Mouse (Mus musculus): ENCODE results near the gene Trip11. TPM values are rescaled to one million over a fixed set of nuclear protein-coding genes. Genes with fewer than 3 reads are reported as not detected.

Trip11 gene
- total RNA-seq, 1 experiment from 2014 or later = 99.6 TPM

DNA sequence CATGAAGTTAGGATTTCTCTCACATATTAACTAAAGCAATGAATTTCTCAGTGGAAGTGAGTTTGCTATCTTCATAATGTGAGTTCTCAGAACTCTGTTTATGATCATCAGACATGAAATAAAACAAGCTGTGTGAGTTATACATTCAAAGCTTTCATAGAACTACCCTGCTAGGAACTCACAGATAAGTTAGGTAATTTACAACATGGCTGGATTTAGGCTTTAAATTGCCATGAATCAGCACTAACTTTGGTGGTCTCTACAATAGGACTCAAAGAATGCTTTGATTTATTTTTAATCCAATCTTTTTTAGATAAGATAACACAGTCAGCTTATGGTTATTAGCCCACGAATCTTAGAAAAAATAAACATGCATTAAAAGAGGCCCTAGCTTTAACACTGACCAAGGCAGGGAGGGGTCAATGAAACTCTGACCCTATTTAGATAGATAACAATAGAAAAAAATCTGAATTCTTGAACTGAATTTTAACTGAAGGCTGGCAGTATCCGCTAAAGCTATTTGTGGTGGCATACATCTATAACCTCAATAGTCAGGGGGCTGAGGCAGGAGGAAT is 13.3 kb downstream of the Trip11 start:
- ATAC-seq (replicated peaks; ENCODE audit: low read depth, poor library complexity, severe bottlenecking) = no peak

- no peak for ATAC-seq (replicated peaks; ENCODE audit: low read depth, poor library complexity, severe bottlenecking)
These were observed 14.1 kb downstream of the Trip11 start for GRCm38 (mm10) chr12:101898966-101899365.

GRCm38 (mm10) chr12:101897113-101897512 is 16.0 kb downstream of the Trip11 start:
- no peak for ATAC-seq (replicated peaks; ENCODE audit: low read depth, poor library complexity, severe bottlenecking)

DNA sequence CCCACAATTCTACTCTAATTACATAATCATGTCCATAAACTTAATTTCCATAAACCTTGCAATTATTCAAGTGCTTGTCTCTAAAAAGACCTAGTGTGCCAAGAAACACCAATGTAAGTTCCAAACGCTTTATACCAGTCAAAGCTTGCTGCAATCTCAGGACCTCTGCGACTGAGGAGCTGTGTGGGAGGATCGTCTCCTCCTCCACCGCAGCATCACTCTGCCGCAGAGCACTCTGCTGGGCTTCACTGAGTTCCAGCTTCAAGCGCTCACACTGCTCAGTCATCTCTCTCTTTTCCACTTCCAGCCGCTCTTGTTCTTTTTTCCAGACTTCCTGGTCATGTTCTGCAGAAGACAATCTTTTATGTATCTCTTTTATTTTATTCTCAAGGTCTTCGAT is 19.8 kb downstream of the Trip11 start:
- no peak for ATAC-seq (replicated peaks; ENCODE audit: low read depth, poor library complexity, severe bottlenecking)

GRCm38 (mm10) chr12:101892832-101893231 is 20.2 kb downstream of the Trip11 start:
- ATAC-seq (replicated peaks; ENCODE audit: low read depth, poor library complexity, severe bottlenecking) = no peak

DNA sequence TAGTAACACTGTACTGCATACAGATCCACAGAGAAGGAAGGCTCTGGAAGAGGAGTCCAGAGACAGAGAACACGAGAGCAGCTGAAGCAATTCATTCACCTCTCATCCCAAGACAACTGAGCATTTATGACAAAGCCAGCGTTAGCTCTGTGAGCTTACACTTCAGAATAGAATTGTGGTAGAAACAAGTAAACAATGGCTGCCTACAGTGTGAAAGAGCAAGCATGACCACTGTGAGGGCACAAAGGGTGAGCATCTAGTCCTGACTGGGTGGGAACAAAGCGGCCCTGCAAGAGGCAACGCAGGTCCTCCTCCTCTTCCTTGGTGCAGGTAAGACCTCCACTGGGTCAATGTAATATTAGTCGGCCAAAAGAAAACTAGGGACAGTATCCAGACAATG is 22.0 kb downstream of the Trip11 start:
- no peak for ATAC-seq (replicated peaks; ENCODE audit: low read depth, poor library complexity, severe bottlenecking)

DNA sequence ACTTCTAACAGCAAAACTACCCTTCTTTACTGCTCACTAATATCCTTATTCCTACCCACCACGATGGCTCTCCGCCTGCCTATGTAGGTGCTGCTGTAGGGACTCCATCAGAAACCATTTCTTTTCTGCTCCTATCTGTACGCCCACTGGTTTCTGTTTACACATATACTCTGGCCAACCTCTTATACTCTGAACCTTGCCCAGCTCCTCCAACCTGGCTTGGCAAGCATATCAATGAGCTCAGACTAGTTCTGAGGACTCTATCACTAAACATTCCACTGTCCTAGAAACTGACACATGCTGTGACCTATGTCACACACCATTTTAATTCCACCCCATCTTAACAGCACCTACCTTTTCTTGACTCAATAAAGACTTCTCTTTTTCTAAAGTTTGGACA is 23.7 kb downstream of the Trip11 start:
- no peak for ATAC-seq (replicated peaks; ENCODE audit: low read depth, poor library complexity, severe bottlenecking)

- ATAC-seq (replicated peaks; ENCODE audit: low read depth, poor library complexity, severe bottlenecking) = no peak
These were observed 24.8 kb downstream of the Trip11 start for GRCm38 (mm10) chr12:101888312-101888711.

GRCm38 (mm10) chr12:101884926-101885325 is 28.1 kb downstream of the Trip11 start:
- ATAC-seq (replicated peaks; ENCODE audit: low read depth, poor library complexity, severe bottlenecking) = no peak

DNA sequence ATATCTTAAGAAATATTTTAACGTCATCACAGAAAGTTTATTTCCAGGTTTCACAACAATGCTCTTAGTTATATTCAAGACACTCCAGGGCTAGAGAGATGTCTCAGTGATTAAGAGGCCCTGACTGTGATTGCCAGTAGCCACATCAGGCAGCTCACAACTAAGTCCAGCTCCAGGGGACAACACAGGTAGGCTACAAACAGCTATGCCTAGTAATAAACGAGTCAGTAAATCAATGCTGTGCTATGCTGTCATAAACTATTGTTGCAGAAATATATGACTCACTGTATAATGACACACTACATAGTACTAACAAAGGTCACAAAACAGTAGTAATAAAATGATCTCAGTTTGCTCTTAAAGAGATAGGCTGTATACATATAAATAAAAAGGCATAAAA is 36.7 kb downstream of the Trip11 start:
- ATAC-seq (replicated peaks; ENCODE audit: low read depth, poor library complexity, severe bottlenecking) = no peak

GRCm38 (mm10) chr12:101875107-101875506 is 38.0 kb downstream of the Trip11 start:
- 0 out of 2 replicates have a peak, but pooled peaks have one; percentile 36 for ATAC-seq (replicated peaks; ENCODE audit: low read depth, poor library complexity, severe bottlenecking)

DNA sequence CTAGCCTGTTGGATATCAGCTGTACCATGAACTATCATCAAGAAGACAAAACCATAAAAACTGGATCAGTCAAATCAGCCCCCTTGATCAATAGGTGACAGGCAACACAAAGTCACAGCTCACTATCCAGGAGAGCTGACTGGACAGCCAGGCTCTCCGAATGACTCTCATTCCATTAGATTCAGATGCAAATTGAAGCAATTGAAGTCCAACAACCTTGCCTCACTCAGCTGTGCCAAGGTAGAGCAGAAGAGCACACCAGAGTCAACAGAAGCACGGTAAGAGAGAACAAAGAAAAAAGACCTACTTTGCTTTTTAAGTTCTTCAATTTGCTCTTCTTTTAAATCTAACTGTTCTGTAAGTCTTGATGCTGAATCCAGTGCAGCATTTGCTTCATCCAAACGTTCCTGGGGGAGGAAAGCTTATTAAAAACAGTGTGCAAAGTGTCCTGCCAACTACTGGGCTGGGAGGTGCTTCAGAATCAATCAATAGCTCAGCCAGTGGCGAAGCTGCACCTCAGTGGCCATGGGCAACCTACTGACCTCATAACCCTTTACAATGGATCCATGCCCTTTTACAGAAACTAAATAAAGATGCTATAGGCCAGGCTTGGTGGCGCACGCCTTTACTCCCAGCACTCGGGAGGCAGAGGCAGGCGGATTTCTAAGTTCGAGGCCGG is 50.6 kb downstream of the Trip11 start:
- no peak for ATAC-seq (replicated peaks; ENCODE audit: low read depth, poor library complexity, severe bottlenecking)

- ATAC-seq (replicated peaks; ENCODE audit: low read depth, poor library complexity, severe bottlenecking) = no peak
These were observed 52.8 kb downstream of the Trip11 start for GRCm38 (mm10) chr12:101860256-101860655.

DNA sequence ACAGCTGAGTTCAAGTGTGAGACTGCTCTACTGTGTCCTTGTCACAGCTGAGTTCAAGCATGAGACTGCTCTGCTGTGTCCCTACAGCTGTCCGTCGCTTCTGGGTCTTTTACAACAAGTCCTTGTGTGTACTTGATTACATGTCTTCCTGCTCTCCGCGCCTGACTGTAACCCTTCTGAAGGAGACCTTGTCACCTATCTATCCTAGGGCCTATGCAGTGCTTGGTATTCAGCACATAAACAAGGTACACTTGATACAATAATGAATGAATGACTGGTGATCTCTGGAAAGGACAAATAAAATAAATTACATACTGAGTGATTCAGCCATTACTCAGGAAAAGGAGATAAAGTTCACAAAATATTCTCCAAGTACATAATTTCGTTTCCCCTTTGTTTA is 55.1 kb downstream of the Trip11 start:
- ATAC-seq (replicated peaks; ENCODE audit: low read depth, poor library complexity, severe bottlenecking) = no peak

- no peak for ATAC-seq (replicated peaks; ENCODE audit: low read depth, poor library complexity, severe bottlenecking)
These were observed 58.7 kb downstream of the Trip11 start for GRCm38 (mm10) chr12:101854336-101854735.

- ATAC-seq (replicated peaks; ENCODE audit: low read depth, poor library complexity, severe bottlenecking) = no peak
These were observed 61.1 kb downstream of the Trip11 start for GRCm38 (mm10) chr12:101851846-101852564.

DNA sequence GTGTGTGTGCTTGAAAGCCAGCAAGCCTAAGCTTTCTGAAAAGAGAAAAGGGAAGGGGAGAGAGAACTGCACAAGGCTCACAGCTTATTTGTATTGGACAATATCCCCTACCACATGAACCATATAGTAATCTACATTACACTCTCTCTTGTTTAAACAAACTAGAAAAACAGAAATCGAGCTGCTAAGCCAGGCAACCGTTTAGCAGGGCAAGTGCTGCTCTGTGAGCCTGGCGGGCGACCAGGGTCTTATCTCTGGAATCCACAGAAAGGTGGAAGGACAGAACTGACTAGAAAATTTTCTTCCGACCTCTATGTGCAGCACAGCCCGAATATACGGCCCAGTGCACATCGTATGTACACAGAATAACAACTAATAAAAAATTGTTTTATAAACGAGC is 61.8 kb downstream of the Trip11 start:
- no peak for ATAC-seq (replicated peaks; ENCODE audit: low read depth, poor library complexity, severe bottlenecking)

GRCm38 (mm10) chr12:101836546-101837274 is 76.4 kb downstream of the Trip11 start:
- ATAC-seq (replicated peaks; ENCODE audit: low read depth, poor library complexity, severe bottlenecking) = no peak

- ATAC-seq (replicated peaks; ENCODE audit: low read depth, poor library complexity, severe bottlenecking) = no peak
These were observed 78.4 kb downstream of the Trip11 start for GRCm38 (mm10) chr12:101834715-101835114.

DNA sequence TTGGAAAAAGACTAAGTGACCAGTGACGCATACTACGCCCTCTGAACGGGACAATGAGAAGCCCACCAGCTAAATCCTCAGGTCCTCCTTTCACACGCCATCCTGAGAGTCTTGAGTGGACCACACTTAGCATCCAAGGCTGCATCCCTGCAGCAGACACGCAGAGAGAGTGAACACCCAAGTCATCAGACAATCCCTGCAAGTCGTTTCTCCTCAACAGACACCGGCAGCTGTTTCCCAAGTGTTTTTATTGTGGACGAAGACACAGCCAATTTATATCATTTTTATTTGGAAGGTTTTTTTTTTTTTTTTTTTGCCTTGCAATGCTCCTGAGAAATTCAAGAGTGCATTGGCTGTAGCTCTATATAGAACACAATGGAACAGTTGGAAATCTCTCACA is 79.3 kb downstream of the Trip11 start:
- no peak for ATAC-seq (replicated peaks; ENCODE audit: low read depth, poor library complexity, severe bottlenecking)

DNA sequence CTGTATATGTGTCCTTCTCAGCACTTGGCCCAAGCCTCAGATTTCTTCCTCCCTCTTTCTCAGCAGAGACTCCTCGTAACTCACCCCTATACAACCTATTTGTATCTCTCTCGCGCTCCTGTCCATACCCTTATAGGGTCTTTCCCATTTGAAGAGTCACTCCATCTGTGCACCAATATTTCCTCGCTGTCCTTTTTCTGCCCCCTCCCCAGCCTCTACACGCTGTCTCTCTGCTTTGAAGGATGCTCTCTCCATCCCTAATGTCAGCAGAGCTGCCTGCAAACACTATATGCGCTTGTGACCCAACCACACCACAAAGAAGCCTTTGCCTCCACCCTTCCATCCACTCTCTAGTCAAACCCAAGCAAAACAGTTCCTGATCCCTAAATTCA is 80.0 kb downstream of the Trip11 start:
- no peak for ATAC-seq (replicated peaks; ENCODE audit: low read depth, poor library complexity, severe bottlenecking)

Measured in common myeloid progenitor, adult 5-6 weeks (primary cell).